Mouse (Mus musculus) left cerebral cortex, adult 18-20 months (tissue): Measurements from ENCODE around the gene Agpat3. TPM values are rescaled to one million over a fixed set of nuclear protein-coding genes. Genes with fewer than 3 reads are reported as not detected.
A peak's percentile ranks its signal among the peaks of the same experiment; 100 is the strongest.

Source experiments
- DNase-seq, 2 experiments: peaks; one replicate each; pipeline ENCODE4 v3.0.0; 2021 to 2022; ENCODE audit warnings: low spot score in 2 of 2, mixed read lengths in 1 of 2
- long read RNA-seq, 2 experiments: library from polyadenylated mRNA; stranded (forward); transcript quantifications; one replicate each; pipeline ENCODE4 v2.0.0; 2021
- total RNA-seq, 2 experiments: library from RNA; stranded (reverse); gene quantifications; 2 replicates each; pipeline ENCODE4 v1.2.3; 2021

Gene Agpat3
- total RNA-seq, result 100 to 1,000 TPM; 233 to 243 TPM
- long read RNA-seq, experiment 1, full-length matches to known transcripts, result 64 of 369 reads
- long read RNA-seq, experiment 1, partial matches to known transcripts, result 7 of 369 reads
- long read RNA-seq, experiment 1, other reads (novel, unspliced or antisense), result 298 of 369 reads
- long read RNA-seq, experiment 2, full-length matches to known transcripts, result 48 of 233 reads
- long read RNA-seq, experiment 2, partial matches to known transcripts, result 27 of 233 reads
- long read RNA-seq, experiment 2, other reads (novel, unspliced or antisense), result 158 of 233 reads

GRCm38 (mm10) chr10:78351887-78352665 is at the start of gene Agpat3:
Gene Agpat3 (minus strand): TSS chr10:78352489.
- peak; percentile 51 to 70 for DNase-seq

GRCm38 (mm10) chr10:78401127-78401526 is 48.8 kb upstream of the Agpat3 start:
- DNase-seq, result no peak

DNA sequence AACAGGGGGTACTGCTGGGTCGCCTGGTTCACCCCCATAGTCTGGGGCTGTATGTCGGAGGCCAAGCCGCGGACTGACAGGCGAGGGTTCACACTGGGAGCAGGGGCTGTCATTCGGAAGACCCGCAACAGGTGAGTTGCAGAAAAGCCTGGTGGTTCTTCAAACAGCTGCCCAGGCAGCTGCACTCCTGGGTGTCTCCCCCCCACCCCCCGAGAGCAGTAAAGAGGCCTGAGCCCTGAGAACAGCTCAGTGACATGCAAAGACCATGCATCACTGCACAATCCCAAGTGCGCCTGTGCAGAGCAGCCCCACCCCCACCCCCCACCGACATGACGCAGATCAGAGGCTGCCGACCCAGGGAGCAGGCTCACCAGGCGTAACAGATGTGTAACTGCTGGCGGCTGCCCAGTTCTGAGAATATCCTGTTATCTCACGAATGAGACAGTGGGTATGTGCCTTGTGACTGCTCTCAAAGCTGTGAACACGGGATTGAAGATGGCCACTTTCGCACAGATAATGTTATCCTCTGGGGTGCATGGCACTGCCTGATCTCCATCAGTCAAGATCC is 46.9 kb upstream of the Agpat3 start:
- no peak for DNase-seq

DNA sequence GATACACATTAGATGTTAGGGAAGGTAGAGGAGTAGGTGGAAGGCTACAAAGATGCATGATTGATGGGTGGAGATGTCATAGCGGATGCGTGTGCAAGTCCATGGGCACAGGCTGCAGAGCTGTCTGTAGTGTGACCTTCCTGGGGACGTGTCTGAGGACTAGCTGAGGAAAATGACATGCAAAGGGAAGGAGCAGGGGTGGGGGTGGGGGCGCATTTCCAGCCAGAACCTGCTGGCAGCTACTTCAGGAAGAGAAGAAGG is 44.3 kb upstream of the Agpat3 start:
- DNase-seq, result no peak

DNA sequence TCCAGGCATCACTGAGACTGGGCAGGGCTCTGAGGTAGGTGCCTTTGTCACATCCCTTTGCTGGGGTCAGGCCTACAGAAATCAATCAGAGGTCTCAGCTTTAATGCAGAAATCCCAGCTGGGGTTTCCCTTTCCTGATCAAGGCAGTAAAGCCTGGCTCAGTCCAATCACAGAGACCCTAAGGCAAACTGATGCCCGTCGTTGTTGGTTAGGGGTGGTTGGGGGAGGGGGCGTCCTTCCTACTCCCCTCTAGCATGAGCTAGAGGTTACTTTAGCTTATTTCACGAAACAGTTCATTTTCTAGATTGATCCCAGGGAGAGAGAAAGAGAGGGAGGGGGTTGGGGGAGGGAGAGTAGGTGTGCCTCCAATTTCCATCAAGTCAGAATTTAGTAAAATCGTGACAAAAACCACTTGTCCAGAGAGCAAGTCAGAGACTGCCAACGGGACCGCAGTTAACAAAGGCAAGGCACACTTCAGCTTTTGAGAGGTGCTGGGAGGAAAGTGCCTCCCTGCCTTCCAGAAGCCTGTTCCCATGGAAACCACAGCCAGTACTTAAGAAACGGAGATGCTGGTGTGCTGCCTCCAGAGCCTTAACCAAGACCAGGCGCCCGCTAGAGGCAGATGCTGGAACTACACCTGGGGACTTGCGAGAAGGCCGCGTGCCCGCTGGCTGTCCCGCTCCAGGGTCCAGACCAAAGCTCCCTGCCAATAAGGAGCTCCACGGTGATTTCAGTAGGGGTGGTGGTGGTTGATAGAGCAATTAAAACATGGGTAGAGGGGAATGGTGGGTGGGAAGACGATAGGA is 43.7 kb upstream of the Agpat3 start:
- peak; percentile 97 to 100 for DNase-seq

DNA sequence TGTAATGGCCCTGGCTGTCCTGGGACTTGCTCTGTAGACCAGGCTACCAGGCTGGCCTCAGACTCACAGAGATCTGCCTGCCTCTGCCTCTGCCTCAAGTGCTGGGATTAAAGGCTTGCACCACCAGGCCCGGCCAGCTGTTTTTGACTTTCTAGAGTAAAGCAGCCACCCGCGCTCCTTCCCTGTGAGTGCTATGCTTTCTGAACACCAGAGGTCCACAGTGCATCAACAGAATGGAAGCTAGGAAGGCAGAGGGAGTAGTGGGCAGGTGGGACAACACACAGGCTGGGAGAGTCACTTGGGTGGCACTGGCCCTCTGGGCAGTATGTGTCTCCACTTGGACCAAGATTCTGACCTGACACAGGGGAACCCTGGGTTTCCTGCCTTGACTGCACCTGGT is 43.1 kb upstream of the Agpat3 start:
- DNase-seq, result no peak

- peak; percentile 85 to 87 for DNase-seq
Observed at GRCm38 (mm10) chr10:78392072-78392471, 39.8 kb upstream of the Agpat3 start.

DNA sequence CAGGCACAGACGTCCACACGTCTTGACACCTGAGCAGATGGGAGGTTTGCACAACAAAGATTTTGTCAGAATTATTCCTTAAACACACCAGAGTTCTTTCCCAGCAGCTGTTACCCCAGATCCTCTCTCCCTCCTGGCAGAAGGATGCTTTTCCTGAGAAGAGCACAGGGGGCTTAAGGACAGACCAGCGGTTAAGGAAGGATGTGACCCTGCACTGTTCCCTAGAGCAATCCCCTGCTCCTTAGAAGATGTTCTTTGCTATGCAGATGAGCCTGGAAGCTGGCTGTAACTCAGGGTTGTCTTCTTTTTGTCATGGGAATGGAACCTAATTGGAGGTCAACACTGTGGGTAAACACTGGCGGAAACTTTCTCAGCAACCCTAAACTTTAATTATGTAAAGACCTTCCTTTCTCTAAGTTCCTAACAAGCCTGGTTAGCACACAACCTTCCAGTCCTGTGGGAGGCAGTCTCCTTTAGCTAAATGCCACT is 38.7 kb upstream of the Agpat3 start:
- no peak for DNase-seq

DNA sequence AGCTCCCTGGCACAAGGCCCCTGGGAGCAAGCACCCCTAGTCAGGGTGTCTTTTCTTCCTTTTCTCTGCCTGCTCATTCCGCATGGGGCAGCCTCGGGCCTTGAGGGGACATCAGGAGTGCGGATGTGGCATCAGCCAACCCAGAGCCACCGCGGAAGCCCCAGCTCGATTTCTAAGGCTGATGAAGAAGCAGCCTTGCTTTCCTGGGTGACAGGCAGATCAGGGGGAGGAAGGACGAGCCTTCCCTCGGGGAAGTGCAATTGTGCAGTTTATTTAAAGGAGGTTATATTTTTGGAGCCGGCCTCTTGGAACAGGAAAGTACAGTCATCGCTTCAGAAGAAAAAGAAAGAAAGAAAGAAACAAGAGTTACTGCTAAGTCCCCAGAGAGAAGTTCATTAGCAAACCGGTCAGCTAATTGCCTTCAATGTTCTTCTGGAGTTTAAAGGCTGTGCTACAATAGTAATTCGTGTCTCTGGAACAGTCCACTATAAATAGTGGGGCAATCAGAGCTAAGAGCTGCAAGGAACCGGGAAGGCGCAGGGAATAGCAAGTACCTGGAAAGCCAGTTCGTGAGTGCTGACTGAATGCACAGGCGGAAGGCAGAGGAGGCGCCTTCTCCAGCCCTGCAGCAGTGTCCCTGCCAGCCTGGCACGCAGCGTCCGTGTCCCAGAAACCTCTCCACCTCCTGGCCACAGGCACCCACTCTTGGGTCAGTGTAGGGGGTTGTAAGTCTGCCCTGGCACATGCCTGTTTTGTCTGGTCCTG is 36.1 kb upstream of the Agpat3 start:
- DNase-seq, result peak; percentile 48 to 73

- DNase-seq, result peak; percentile 34 to 75
Observed at GRCm38 (mm10) chr10:78385520-78385919, 33.2 kb upstream of the Agpat3 start.

DNA sequence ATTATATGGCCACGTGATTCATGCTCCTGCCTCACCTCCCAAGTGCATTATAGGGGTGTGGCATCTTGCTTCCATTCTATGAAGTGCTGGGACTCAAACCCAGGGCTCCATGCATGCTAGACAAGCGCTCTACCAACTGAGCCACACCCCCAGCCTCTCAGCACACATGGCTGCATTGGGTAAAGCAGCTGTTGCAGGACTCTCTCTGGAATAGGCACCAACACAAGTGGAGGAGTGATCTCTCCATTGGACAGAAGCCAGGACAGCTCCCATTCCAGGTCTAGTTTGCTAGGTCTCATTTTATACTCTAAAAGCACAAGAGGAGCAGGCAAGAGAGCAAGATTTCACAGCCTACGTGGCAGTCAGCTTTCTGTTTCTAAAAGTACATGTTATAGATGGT is 31.3 kb upstream of the Agpat3 start:
- no peak for DNase-seq

GRCm38 (mm10) chr10:78378516-78378915 is 26.2 kb upstream of the Agpat3 start:
- no peak for DNase-seq

- peak; percentile 47 to 60 for DNase-seq
Observed at GRCm38 (mm10) chr10:78372681-78373668, 20.7 kb upstream of the Agpat3 start.

- DNase-seq, result no peak
Observed at GRCm38 (mm10) chr10:78371746-78372145, 19.5 kb upstream of the Agpat3 start.

DNA sequence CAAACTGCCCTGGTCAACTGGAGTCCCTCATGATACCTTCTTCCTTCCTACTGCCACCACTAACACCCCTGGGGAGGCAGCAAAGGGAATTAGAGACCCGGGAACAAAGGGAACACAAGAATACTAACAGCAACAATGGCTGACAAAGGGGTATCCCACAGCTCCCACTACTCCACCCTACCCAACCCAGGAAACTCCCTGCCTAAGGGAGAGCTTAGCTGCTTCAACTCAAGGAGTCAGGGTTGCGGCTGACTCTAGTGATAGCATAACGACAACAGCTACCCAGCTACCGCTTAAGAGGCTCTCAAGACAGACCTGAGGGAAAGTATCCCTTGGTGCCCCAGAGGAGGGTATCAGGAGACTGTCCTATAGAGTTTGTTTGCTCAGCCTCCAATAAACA is 15.3 kb upstream of the Agpat3 start:
- DNase-seq, result no peak

DNA sequence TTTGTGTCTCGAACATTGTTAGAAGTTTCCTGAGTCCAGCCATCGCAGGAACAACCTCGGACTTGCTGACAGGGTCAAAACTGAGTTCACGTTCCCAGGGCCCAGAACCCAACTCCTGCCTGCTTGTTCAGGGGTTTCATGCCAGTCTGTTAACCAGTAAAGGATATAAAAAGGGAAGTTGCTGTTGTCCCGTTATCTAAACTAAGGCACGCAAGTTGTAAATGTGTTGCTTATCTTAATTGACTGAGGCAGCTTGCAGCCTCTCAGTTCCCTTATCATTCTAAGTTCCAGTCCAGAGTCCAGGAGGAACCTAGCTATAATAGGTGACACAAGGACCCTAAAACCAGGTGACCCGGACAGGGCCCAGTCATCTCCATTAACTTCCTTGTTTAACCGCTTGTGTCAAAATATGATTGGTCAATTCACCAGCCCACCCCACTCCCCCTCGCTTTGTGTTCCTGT is 14.6 kb upstream of the Agpat3 start:
- DNase-seq, result no peak

GRCm38 (mm10) chr10:78366195-78366834 is 14.0 kb upstream of the Agpat3 start:
- no peak for DNase-seq

GRCm38 (mm10) chr10:78365555-78365954 is 13.3 kb upstream of the Agpat3 start:
- no peak for DNase-seq

DNA sequence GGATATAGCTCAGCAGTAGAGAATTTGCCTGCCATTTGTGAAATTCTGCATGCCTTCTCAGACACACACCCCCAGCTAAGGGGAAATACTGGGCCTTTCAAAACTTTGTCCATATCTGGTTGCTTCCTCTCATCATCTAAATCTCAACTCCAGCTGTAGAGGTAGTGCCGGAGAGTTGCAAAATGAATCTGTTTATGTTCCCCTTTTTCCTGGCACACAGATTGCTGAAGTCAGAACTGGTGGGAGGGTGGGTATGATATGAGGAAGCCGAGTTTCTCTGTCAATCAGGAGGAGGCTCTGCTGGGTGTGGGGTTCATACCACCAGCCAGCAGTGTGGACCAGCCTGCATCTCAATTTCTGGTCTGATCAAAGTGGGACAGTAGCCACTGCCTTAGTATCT is 11.8 kb upstream of the Agpat3 start:
- no peak for DNase-seq
